Mouse (Mus musculus) neutrophil, adult 5-6 weeks (primary cell): ENCODE measurements around the gene 2010111I01Rik. TPM values are rescaled to one million over a fixed set of nuclear protein-coding genes. Genes with fewer than 3 reads are reported as not detected.

Experiments used
- ATAC-seq: fragments of 151-379, 151-347 bp; 2 replicates; pipeline ENCODE4 v1.8.0; 2017; ENCODE audit warnings: mild to moderate bottlenecking, moderate TSS enrichment; ENCODE audit not compliant: insufficient number of reproducible peaks, poor library complexity, low FRiP score, severe bottlenecking; ENCODE audit errors: extremely low read depth
- total RNA-seq: library from RNA; stranded (forward); fragments of 200-1000 nt; gene quantifications from 2 replicates; pipeline ENCODE4 v1.2.3, GENCODE M21; 2017

2010111I01Rik gene
- total RNA-seq, 1 experiment from 2014 or later: 44.1 TPM

DNA sequence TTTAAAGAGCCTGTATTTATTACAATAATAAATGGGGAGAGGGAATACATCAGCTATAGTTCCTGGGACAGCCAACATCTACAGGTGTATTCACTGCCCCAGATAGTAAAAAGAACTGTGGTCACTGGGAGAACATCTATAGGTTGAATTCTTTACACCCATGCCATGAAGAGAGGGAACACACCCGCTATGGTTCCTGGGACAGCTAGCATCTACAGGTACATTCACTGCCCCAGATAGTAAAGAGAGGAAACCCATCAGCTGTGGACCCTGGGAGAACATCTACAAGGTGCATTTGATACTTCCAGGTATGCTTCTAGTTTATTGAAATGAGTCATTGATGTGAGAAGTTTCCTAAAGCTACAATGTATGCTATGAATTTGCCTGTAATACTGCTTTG lies 162.8 kb downstream of the 2010111I01Rik start:
- ATAC-seq: no peak

DNA sequence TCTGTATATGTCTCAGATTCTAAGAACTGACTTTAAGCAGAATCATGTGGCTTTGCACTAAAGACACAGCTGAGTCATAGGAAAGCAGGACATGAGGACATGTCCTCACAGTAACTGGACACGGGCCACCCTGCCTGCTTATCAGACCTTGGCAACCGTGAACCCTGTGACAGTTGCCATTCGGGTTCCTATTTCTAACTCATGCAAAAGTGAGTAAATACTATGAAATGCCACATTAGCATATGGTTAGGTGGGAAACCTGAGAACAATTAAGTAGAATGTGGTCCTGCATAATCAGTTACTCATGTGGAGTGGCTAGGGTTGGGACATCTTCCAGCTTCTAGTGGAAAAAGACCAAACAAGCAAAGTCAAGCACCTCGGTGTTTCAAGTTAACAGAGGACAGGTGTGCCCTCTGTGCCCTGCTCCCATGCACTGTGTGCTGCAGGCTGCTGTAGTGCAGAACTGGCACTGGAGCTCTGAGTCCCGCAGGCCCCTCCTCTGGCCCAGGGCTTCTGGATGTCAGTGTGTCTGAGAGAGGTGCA lies 170.3 kb downstream of the 2010111I01Rik start:
- ATAC-seq: no peak

DNA sequence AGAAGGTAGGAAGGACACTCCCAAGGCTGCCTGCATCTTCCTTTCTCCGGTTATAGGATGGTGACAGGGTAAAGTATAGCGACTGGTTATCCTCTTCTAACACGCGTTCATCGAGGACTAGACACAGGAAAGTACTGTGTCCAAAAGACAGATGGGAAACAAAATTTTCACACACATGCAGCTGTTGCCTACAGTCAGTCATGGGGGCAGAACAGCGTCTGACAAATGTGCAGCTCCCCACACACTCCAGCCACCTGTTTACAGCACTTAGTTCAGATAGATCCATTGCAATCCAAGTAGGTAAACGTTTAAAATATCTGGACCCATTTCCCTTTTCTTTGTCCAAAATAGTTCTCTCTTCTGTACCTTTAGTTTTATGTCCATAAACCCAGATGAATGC lies 171.3 kb downstream of the 2010111I01Rik start:
- ATAC-seq: no peak

DNA sequence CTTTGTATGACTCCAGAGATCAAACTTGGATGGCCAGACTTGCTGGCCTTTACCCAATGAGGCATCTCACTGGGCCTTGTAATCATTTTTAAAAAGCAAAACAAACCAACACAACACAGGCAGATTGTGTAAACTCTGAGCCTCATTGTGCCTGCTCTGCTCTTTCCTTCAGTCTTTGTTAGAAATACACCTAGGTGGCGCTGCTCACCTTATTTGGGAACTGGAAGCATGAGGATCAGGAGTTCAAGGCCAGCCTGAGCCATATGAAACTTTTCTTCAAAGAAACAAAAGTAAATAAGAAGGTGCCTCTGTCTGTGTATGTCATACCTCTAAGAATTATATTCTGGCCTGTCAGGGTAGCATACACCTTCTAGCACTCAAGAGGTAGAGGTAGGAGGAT lies 172.1 kb downstream of the 2010111I01Rik start:
- ATAC-seq: no peak

DNA sequence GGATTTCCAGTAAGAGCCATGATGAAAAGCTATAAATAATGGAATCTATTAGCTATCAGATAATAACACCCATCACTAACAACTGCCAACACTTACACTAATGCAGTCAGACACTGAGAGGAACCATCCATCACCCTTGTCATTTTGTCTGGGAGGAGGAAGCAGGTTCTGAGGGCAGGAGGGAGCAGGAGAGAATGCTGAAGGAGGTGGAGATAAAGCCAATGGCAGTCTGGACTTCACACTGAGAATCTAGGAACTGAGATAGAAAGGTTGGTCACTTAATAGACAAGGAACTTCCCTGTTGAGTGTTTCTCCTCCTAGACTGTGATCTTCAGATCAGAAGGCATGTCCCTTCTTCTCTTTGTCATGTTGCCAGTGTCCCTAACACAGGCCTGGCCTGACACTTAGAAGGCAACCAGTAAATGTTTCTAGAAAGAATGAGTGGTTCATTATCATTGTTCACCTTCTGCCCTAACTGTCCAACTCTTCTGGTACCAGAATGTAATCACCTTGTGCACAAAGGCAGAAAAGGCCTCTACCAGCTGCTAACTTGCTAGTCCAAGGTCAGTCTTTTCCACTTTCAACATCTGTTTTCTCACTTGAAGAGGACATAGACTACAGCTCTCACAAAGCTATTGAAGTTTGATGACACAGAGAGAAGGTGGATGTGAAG lies 173.8 kb downstream of the 2010111I01Rik start:
- ATAC-seq: no peak

DNA sequence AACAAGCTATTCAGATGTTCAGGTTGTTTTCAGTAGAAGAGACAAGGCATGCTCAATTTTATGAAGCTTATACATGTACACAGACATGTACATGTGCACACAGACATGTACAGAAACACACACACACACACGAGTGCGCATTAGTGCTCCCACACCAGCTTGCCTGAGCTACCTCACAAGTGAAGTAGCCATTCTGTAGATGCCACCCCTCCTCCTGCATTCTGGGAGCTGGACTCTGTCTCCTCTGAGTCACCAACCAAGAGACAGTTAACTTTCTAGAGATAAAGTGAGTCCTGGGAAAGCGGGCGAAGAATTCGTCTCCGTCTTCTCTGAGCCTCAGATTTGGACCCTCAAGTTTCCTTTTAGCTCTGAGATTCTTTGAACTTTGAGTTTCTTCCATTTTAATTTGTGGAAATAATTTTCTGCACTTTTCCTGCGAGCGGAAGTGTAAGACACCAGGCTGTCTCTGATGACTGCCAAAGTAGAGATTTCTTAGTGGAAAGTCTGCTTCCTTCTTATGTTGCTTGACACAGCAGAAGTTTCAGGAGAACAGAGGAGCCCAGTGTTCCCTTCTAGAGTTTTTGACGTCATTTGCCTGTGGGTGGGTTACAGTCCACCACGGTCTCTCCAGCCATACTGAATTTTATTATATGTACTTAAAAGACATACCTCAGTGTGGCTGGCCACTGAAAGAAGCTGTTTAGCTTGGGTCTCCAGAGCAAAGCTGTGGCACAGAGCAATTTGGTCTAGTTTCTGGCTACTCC lies 175.0 kb downstream of the 2010111I01Rik start:
- no peak for ATAC-seq

DNA sequence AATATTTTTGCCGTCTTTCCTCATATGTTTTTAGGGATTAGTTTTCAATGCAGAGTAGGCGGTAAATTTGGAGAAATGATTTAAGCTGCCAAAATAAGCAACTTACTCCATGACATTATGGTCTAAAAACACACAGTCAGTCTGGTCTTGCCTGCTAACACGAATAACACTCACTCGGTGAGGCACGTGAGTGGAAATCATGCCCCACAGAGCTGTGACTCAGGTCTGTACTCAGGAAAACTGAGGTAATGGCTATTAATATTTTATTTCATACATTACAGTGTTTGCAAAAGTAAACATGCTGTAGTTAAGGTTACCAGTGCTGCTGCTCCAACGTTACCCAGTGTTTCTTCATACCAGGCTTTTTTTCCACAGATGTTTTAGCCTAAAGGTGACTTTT lies 176.1 kb downstream of the 2010111I01Rik start:
- ATAC-seq: no peak

DNA sequence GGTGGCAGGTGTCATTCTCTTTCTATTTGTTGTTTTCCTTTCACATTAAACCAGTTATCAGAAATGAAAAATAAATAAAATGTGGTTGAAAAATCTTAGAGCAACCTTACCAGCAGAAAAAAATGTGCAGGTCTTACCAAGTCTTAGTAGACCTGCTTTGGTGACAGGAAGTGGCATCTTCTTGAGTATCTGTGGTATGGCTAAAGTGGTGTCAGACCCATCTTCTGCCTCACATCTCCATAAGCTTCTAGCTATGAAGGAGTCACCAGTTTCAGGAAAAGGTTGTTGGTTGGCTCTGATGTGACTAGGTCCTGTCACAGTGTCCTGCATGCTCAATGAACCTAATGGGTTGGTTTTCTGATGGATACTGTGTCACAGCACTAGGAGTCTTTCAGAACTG lies 176.6 kb downstream of the 2010111I01Rik start:
- no peak for ATAC-seq

DNA sequence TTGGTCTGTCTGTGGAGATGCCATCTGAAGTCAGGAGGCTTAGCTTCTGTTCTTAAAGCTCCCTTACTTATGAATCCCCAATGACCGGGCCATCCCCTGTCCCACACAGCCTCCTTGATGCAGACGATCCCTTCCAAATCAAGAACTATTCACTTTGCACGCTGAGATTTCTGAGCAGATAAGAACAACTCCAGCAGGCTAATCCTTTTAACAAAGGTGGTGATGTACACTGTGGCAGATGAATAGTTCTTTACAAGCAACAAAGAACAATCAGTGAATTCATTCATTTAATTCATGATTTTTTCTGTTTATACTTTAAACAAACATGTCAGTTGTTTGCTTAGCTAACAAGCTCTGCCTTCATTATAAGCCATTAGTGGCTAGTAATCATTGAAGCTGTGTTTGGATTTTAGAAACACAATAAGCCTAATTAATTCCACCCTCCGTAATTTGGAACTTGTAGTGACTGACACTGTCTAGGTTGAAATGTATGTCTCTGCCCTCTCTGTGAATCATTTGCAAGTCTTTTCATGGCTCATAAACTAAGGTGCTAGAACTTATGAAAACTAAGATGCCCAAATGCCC lies 182.0 kb downstream of the 2010111I01Rik start:
- ATAC-seq: no peak

DNA sequence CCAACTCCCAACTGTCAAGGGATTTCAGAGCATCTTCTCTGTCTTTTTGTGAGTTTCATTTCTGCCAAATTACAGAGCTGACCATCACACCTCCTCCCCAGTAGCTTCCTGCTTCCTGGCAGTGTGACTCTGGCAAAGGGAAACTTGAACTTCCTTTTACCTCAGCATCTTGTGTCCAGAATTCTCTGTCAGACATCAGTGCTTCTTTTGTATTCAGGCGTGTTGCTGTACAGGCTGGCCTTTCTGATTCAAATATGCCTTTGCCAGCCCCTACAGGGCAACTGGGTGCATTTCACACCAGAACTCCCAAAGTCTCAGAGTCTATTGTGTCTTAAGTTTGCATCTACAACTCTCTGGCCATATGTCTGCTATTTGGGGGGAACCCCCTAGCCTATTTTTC lies 183.5 kb downstream of the 2010111I01Rik start:
- no peak for ATAC-seq

DNA sequence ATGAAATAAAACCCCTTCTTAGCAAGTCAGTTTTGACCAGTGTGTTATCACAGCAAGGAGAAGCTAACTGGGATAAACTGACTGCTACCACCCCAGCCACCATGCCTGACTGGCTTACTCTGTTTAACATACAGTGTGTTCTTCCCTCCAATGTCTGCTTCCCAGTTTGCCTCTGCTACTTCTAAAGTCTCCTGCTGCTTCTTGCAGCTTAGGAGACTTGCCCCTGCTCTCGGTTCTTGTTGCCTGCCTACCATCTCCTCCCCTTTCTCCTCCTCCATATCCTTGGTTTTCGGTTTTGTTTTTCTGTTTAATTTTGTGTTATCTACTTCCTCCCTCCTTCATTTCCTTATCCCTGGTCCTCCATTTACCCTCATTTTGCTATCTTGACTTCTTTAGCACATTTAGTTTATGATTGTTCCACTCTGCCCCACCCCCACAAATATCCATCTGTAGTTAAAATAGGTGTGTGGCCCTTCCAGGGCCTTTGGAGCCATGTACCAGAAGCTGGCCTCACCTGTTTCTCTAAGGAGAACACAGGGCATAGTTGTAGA lies 185.9 kb downstream of the 2010111I01Rik start:
- ATAC-seq: no peak

DNA sequence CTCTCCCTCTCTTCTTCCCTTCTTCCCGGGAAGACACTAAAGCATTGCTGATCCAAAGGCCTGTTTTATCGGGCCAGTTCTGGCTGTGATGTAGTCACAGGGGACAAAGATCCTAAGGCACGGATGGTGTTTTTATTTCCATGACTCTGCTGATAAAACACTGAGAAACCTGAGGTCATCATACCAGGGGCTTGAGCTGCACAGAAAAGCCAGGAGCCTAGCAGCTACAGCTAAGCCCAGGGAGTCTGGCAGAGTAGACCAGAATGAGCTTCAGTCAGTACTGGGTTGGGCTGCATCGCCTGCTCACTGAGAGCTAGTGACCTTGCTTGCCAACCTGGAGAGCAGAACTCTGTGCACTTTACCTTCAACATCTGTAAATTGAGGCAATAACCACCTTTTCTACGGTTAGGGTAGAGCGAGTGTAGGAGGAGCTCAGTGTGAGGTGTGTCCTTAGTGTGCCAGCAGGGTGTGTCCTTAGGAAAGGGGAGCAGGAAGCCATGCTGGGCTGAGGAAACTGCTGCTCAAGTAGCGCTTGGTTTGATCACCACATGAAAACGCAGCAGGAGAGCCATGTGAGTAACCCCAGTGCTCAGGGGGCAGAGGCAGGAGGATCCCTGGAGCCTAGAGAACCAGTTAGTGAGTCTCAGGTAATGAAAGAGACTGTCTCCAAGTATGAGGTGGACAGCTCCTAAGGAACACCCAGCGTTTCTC lies 186.5 kb downstream of the 2010111I01Rik start:
- no peak for ATAC-seq

DNA sequence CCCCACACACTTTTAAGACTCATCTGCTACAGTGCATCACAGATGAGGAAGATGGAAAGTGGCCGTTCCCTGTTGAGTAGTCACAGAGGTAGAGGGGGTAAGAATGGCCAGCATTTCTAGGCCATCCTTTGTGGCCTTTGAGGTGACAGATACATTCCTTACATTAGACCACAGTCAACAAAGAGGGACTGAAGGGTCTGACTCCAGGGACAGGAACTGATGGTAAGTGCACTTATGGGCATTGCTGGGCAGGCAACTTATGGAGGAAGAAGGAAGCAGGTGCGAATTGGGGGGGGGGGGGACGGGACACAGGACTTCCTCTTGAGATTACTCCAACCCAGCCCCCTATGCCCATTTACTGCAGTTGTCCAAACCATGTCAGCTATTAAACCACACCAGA lies 187.8 kb downstream of the 2010111I01Rik start:
- ATAC-seq: no peak

DNA sequence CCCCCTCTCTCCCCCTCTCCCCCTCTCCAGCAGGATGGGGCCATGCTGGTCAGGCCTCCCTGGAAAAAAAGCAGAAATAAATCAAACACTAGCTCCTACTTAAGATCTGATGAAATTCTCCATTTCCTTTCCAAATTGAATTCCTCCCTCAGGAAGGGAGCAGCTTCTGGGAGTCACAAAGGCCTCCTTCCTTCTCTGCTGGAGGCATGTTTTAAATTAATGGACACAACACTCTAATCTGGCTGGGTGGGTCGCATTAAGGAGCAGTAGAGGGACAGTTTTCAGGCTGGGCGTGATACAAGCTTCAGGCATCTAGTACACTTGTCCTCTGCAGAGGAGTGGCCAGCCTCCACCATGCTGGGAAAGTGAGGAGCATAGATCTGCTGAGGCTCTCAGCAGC lies 188.7 kb downstream of the 2010111I01Rik start:
- no peak for ATAC-seq

DNA sequence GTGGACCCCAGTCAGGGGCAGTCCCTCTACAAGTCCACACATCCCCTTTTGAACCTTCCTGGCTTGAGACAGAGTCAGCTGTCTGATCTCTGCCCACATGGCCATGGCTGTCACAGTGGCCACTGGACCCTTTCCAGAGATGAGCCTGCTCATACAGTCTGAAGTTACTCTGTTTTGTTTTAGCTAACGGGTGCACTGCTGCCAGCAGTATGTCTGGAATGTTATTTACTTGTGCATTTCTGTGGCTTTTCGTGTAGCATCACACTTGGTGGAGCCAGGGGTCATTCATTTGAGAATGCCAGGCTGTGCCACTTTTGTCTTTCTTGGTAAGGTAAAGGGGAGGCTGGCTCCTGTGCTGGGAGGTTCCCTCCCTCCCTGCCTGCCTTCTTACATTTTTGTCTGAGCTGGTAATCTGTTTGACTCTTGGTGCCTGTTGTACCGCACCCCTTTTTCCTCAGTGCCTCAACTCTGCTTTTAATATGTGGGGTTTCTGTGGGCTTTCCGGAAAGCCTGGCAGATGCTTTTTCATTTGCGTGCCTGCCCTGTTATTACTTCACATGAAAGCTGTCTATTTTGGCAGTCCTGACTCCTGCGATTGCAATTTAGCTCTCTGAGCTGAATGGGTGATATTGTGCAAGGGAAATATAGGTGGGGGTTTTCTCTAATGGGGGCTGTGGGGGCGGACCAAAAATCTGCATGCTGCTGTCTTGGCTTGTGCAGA lies 190.3 kb downstream of the 2010111I01Rik start:
- ATAC-seq: no peak

DNA sequence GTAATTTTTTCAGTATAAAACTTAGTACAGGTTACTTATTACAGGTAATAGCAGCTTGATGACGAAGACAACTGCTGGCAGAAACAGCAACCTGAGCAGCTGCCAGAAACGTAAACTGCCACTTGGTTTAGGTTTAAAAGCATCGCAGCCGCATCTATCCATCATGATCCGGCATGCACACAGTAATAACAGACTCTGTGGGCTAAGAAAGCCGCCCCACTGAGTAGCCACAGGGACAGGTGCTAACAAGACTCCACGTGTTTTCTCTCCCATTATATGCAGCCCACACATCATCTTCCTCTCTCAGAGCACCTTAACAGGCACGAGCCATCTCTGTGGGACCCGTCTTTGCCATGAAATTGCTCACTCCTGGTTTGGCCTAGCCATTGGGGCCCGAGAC lies 191.6 kb downstream of the 2010111I01Rik start:
- ATAC-seq: no peak

DNA sequence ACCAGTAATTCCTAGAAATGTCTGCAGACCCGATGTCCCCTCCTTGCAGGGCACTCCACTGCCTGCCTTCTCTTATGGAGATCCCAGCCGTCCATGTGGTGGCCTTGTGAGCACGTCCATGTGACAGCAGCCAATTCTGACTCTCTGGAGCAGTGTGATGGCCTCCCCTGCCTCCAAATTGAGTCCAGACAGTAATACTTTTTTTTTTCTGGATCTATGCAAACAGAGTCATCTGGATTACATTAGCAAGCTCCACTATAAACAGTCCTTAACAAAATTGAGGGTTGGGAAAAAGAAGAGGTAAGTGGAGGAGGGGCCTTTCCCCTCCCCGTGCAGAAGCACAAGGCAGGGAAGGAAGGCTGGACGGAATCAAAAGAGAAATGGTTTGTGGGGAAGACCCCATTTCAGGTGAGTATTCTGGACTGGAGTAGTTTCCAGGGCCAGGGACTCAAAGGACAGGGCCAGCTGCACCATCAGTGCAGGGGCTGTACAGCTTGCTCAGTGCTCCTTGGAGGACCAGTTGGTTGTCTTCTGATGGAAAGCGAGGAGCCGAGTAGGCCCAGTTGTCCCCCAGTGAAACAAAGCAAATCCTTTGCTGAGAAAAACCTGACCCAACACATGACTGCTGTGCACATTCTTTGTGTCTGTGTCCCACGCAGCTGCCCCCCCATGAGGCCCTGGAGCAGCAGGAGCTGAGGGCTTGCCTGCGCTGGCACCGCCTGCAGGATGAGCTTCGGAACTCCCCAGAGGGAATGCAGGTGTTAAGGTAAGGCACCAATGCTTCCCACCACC lies 205.8 kb downstream of the 2010111I01Rik start:
- no peak for ATAC-seq
